Mouse (Mus musculus) gastrocnemius, postnatal 36 days (tissue): ENCODE results near the gene Grhpr. TPM values are rescaled to one million over a fixed set of nuclear protein-coding genes. Genes with fewer than 3 reads are reported as not detected.
A peak's percentile ranks its signal among the peaks of the same experiment; 100 is the strongest.
"Not testable (repeated sequence)": the region's sequence is repeated elsewhere in the genome, so short reads cannot be mapped to it uniquely, and the experiment has no call there.

Source experiments
- DNase-seq, 2 experiments: peaks; one replicate each; pipeline ENCODE4 v3.0.0; 2022
- intact Hi-C: fragments of 180-260 bp; cut with DNase I; formaldehyde crosslinking; loops from one replicate; pipeline ENCODE4 v1.15.1; 2025
- total RNA-seq, 2 experiments: library from RNA; stranded (reverse); gene quantifications; 2 replicates each; pipeline ENCODE4 v1.2.3; 2021

The Grhpr gene
- total RNA-seq, 2 experiments from 2014 or later: 25.6 to 26.3 TPM

DNA sequence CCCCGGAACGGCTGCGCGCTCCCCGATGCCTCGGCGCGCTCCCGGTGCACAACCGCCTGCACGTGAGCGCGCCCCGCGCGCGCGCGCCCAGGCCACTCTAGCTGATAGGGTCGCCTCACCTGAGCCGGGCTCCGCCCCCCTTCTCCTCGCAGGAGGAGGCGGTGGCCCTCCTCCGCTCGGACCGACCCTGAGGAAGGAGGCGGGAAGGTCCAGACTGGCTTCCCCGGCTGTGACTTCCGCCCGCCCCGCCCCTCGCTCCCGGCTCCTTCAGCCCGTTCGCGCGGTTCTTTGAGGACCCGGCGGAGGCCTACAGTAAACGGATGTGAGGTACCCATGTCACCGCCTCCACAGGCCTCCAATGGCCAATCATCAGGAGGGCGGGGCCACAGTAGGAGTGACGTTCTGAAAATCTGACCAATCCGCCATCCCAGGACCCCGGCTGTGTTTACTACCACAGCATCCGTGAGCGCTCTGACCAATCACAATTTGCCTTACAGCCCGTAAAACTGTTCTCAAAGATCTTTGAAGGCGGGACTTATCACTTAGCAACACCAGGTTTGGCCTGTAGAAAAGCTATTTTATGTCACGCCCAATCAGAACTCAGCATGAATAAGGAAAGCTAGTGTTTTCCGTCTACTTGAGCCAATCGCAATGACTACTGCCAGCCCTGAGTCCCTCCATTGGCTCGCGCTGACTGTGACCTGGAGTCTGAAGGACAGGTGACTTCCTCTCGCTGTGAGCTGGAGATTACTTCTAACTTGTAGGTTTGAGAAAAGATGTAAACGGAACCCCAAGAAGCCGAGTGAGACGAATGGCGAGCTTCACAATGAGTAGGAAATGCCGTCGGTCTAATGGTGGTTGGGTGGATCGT, 31.1 kb downstream of the Grhpr start, which contains the start of gene Zbtb5:
TSS of gene Zbtb5 (minus strand) at position 308 of the 871 bp plus-strand sequence.
- DNase-seq: peak; percentile 97 to 99
- intact Hi-C loops: loop anchor here (2.0 to 10.0 kb wide), 3 partner anchors 38 to 962 kb away; no protein-coding TSS in a partner anchor

DNA sequence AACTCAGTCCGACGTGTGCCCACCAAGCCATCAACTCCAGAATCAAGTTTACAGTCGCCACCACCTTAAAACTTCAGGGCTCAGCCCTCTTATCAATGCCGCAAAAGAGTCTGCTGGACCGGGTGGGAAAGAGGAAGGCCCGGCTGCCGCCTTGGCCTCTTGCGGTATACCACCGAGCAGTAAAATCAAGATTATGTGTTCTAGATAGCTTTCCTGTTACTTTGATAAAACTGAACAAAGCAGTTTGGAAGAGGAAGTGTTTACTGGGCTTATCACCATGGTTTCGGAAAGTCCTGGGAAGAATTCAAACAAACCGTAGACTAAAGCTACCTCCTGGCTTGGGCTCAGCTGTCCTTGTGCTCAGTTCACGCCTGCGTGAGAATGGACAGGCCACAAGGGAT, 31.8 kb downstream of the Grhpr start:
- DNase-seq: no peak
- intact Hi-C loops: loop anchor here (2.0 to 10.0 kb wide), 3 partner anchors 38 to 962 kb away; no protein-coding TSS in a partner anchor

- intact Hi-C loops: loop anchor here (2.0 to 10.0 kb wide), 3 partner anchors 39 to 961 kb away; no protein-coding TSS in a partner anchor
- DNase-seq: no peak
Observed at GRCm38 (mm10) chr4:45013537-45013936, 32.3 kb downstream of the Grhpr start.

- DNase-seq: peak in 1 of 2 experiments; percentile 46
- intact Hi-C loops: loop anchor here (1.0 to 10.0 kb wide), 4 partner anchors 82 to 959 kb away; no protein-coding TSS in a partner anchor
Observed at GRCm38 (mm10) chr4:45015615-45016014, 34.4 kb downstream of the Grhpr start.

DNA sequence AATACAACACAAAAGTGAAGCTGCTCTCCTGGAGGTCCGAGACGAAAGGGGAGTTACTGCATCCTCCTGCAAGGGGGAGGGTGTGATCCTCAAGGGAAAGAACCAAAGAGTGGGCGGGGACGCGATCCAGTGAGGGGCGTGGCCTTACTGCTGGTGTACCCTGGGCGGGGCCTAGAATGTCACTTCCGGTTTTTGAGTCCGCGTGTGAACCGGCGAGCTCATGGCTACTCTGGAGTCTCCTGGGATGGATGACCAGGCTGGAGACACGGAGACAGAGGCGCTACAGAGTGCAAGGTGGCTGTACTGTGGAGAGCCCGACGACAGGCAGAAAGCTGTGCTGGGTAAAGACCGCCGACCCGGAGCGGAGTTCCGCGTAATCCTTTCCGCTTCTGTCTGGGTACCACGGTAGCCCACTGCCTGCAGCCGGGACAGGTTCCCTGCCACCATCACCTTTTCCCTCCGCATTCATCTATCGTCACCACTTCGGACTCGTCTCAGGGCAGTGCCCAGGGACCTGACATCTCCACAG, 37.3 kb downstream of the Grhpr start, which contains the start of gene Polr1e:
TSS of gene Polr1e (plus strand) at position 132 of the 529 bp plus-strand sequence.
- intact Hi-C loops: loop anchor here (5.0 to 10.0 kb wide), 3 partner anchors 79 to 956 kb away; no protein-coding TSS in a partner anchor
- peak; percentile 86 to 89 for DNase-seq

DNA sequence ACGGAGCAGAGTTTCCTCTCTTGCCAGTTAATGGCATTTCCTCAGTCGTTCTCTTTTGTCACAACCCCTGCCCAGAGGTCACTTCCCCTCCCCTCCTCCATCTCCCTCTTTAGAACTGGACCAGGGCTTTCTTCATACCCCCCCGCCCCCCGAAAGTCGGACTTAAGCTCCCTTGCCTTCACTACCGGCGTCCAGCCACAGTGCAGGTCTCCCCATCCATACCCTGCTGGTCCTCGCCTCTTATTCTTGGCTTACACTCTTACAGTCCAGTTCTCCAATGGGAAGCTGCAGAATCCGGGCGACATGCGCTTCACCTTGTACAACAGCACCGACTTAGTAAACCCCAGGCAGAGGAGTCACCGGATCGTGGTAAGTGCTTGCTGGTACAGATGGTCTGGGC, 37.8 kb downstream of the Grhpr start:
- intact Hi-C loops: loop anchor here (5.0 to 10.0 kb wide), 3 partner anchors 78 to 956 kb away; no protein-coding TSS in a partner anchor
- DNase-seq: no peak

DNA sequence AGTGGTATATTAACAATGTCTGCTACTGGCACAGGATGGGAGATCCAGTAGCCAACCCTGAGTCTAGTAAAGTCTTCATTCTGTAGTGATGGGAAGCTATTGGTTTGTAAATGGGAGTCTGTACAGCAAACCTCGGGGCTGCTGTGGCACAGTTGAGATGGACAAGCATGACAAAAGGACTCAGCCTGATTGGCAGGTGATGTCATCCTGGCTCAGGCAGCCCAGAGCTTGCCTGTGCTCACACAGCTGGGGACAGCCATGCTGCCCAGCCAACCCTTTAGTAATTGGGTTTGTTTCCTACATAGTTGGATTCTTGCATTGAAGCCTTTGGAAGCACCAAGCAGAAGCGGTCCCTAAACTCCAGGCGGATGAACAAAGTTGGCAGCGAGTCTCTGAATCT, 45.3 kb downstream of the Grhpr start:
- intact Hi-C loops: no loop called here

GRCm38 (mm10) chr4:45032586-45032985, 51.4 kb downstream of the Grhpr start:
- intact Hi-C loops: no loop called here
- no peak for DNase-seq

More for the DNA sequence above, 45.3 kb downstream of the Grhpr start:
- no peak for DNase-seq

GRCm38 (mm10) chr4:45034693-45035628, 53.8 kb downstream of the Grhpr start:
- no peak for DNase-seq
- intact Hi-C loops: no loop called here

GRCm38 (mm10) chr4:45036048-45036447, 54.9 kb downstream of the Grhpr start:
- DNase-seq: no peak
- intact Hi-C loops: no loop called here

- DNase-seq: no peak
- intact Hi-C loops: no loop called here
Observed at GRCm38 (mm10) chr4:45036571-45036970, 55.4 kb downstream of the Grhpr start.

DNA sequence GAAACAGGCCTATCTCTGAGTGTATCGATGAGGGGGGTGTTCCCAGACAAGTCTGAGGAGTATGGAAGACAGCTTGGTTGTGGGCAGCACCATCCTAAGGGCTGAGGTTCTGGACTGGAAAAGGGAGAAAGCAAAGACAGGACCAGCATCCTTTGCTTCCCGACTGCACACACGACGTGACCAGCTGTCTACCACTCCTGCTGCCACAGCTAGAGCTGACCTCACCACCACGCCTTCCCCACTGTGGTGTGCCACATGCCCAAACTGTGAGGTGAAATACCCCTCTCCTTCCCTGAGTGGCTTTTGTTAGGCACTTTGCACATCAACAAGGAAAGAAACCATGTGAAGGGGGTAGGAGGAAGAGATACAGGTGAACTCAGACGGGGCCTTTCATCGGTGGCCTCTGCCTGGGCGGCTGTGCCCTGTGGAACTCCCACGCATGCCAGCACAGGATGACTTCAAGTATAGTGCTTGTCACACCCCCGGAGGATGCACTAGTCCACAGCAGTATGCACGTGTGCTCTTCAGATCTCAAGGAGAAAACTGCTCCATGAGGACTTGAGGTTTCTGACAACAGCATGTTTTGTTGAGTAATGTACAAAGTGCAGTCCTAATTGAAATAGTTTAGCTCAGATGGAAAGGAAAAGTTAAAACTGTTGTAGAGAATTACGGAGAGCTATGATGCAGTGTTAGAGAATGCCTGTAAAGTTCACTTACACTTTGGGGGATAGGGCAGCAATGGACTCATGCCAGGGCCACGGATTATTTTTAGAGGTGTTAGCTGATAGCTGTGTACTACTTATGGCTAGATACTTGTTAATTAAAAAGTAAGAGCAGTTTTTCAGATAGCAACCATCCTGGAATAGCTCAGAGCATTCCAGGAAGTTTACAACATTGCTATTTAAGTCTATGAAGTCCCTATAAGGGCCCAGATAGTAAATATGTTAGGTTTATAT, 56.5 kb downstream of the Grhpr start:
- intact Hi-C loops: no loop called here

GRCm38 (mm10) chr4:45038879-45039278, 57.7 kb downstream of the Grhpr start:
- intact Hi-C loops, DNase-seq: not testable (repeated sequence)

More for the DNA sequence above, 56.5 kb downstream of the Grhpr start:
- no peak for DNase-seq

DNA sequence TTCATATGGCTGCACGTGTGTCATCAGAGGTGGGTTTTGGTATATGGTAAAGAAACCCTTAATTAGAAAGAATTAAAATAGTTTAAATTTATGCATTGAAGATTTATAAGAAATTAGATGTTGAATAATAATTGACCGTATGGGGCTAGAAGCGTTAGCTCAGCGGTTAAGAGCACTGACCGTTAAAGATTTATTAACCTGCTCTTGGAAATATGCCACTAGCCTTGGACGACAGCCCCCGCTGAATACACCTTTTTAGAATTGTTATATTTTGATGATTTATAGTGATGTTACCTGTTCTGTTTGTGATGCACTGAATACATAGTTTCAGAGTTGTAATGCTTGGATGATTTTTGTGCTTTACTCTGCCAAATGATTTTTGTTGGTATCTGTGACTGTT, 58.4 kb downstream of the Grhpr start:
- intact Hi-C loops, DNase-seq: not testable (repeated sequence)

Other genes with a start within 250 kb of the Grhpr start
- 10 to 100 TPM; 11.5 to 16.2 TPM for gene Zcchc7, start 225.5 kb upstream of the Grhpr start, total RNA-seq
- gene Zbtb5, start 31.0 kb downstream of the Grhpr start, total RNA-seq: 1 to 10 TPM; 2.8 to 3.0 TPM
- gene Polr1e, start 37.2 kb downstream of the Grhpr start, total RNA-seq: 1 to 10 TPM; 3.9 to 4.2 TPM
- 1 to 10 TPM; 2.2 to 2.4 TPM for gene Fbxo10, start 103.2 kb downstream of the Grhpr start, total RNA-seq
- gene Tomm5, start 126.7 kb downstream of the Grhpr start, total RNA-seq: 10 to 100 TPM; 75.1 to 79.8 TPM
- gene Frmpd1, start 203.5 kb downstream of the Grhpr start, total RNA-seq: under 1 TPM; 0.54 to 0.84 TPM